18 mouse cellular contexts compared by ENCODE assay signal in the genomic region with DNA sequence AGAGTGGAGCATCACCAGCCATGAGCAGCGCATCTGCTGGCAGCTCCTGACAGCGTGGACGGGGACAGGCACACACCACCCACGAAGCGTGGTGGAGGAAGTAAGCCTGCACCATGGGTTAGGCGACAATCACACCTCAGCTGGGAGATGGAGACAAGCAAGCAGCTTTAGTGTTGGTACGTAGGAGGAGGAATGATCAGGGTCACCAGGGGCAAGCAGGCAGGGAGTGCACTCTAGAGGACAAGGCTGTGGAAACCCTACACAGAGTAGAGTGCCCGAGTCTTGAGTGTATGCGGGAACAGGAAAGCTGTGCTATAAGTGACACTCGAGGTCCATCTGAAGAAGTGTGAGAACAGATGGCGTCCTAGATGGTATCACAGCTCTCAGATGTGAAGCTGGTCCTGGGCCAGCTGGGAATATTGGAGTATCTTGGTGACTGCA. TPM values are rescaled to one million over a fixed set of nuclear protein-coding genes. Genes with fewer than 3 reads are reported as not detected.
DNase-seq lines count a peak whose midpoint lies in the region.
"Had no signal": no experiment of that assay in that cellular context is flagged by ENCODE, and none has a peak within 500 bp of the region (broad histone marks: within the 10 kb centered on the region; RNA-seq: fewer than 3 reads in every experiment).

No protein-coding gene starts in this region.

- peak; percentile 47 to 54 for DNase-seq in cerebellum, postnatal 10 days
- no peak for DNase-seq in cerebellum, adult 11-12 months
- peak; percentile 18 for DNase-seq in layer of hippocampus, adult 9-10 months (ENCODE audit: low spot score)
- no peak for DNase-seq in layer of hippocampus, adult 9-11 months
- DNase-seq in left cerebral cortex, adult 18-20 months (ENCODE audit: low spot score in 2 of 2): peak; percentile 50 to 64
- DNase-seq in right cerebral cortex, postnatal 36 days (ENCODE audit: low spot score in 2 of 2): peak; percentile 39 to 54
- DNase-seq in embryo, embryonic 11 days: no peak
- DNase-seq: cerebellum, adult 11 months; heart, postnatal 4 days; kidney, adult 18-20 months; kidney, postnatal 10 days; lung, embryonic 14.5 days; lung, postnatal 4 days; retina, postnatal 1 day; thymus, postnatal 25 days had no signal

RNA-seq across cellular contexts. Expression of a gene that starts 25.3 kb away (rescaled TPM):
- total RNA-seq in left cerebral cortex, adult 18-20 months (2021): under 1 TPM; 0.23 to 0.46 TPM
- total RNA-seq: CH12.LX; gastrocnemius, postnatal 4 days; neutrophil, adult 5-6 weeks had no signal

RNA-seq across cellular contexts. Expression of a gene that starts 26.7 kb away (rescaled TPM):
- total RNA-seq in left cerebral cortex, adult 18-20 months (2021): 10 to 100 TPM; 70.3 to 80.4 TPM

RNA-seq across cellular contexts. Expression of a gene that starts 49.6 kb away (rescaled TPM):
- under 1 TPM; 0.86 to 0.98 TPM for total RNA-seq in left cerebral cortex, adult 18-20 months (2021)
- total RNA-seq: heart, postnatal 4 days; neutrophil, adult 5-6 weeks had no signal

Comparison
In these comparisons a context has a peak if more than half of its experiments do, and no peak if none do; other contexts are left out.
1. DNase-seq: peak in cerebellum, postnatal 10 days (2 of 2), layer of hippocampus, adult 9-10 months (single experiment), left cerebral cortex, adult 18-20 months (2 of 2) and right cerebral cortex, postnatal 36 days (2 of 2); none in cerebellum, adult 11-12 months (single experiment), layer of hippocampus, adult 9-11 months (single experiment) and embryo, embryonic 11 days (single experiment).